In the genomic region with DNA sequence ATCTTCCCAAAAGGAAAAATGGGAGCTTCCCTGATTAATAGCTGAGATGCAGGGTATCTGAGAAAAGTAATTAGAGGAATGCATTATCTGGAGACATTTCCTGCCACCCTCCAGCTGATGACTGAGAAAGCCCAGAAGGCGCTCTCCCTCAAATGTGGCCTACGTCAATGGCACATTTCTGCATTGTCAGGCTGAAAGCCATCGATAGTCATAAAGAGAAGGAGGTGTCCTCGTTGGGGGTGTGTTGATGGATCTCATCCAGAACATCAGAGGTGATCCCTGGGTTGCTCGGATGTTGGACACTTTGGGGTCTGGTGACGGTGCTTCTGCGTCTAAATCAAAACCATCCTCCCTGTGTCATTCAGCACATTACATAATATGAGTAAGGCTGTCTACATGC, we compare ENCODE assay signal across 21 mouse cellular contexts.
DNase-seq lines count a peak whose midpoint lies in the region; ATAC-seq lines count a peak whose summit lies in the region.
"Had no signal": no experiment of that assay in that cellular context is flagged by ENCODE, and none has a peak within 500 bp of the region (broad histone marks: within the 10 kb centered on the region; RNA-seq: fewer than 3 reads in every experiment).

No protein-coding gene starts in this region.

- H3K36me3 ChIP-seq in heart, embryonic 16.5 days (ENCODE audit: control insufficient read depth, insufficient read depth): 0 out of 2 replicates have a peak, but pooled peaks cover 2% of the 10 kb centered on the region
- H3K36me3 ChIP-seq in limb, embryonic 11.5 days (ENCODE audit: control insufficient read depth, insufficient read depth, low read length): no peaks in the 10 kb centered on the region
- H3K36me3 ChIP-seq in forebrain, embryonic 14.5 days (ENCODE audit: control insufficient read depth, insufficient read depth, low read length): no peaks in the 10 kb centered on the region
- H3K36me3 ChIP-seq: forebrain, embryonic 10.5 days; hindbrain, embryonic 15.5 days; liver, embryonic 12.5 days; midbrain, embryonic 13.5 days had no signal

- WGBS in heart, embryonic 16.5 days: 40% methylated on average over 7 of the region's 7 CpGs
- 18% methylated on average over 7 of the region's 7 CpGs for WGBS in limb, embryonic 11.5 days
- 93% methylated on average over 7 of the region's 7 CpGs for WGBS in forebrain, embryonic 14.5 days

- no peak overlapping the region for H3K9ac ChIP-seq in heart, embryonic 16.5 days (ENCODE audit: low read length)
- no peak overlapping the region for H3K9ac ChIP-seq in limb, embryonic 11.5 days (ENCODE audit: low read length)
- no peak overlapping the region for H3K9ac ChIP-seq in forebrain, embryonic 14.5 days (ENCODE audit: low read length)
- H3K9ac ChIP-seq: hindbrain, embryonic 15.5 days; liver, embryonic 12.5 days; midbrain, embryonic 13.5 days had no signal

- H3K4me2 ChIP-seq in heart, embryonic 16.5 days (ENCODE audit: low read depth, low read length): no peak overlapping the region
- no peak overlapping the region for H3K4me2 ChIP-seq in limb, embryonic 11.5 days (ENCODE audit: low read depth, severe bottlenecking)
- H3K4me2 ChIP-seq in forebrain, embryonic 14.5 days (ENCODE audit: low read length): no peak overlapping the region
- H3K4me2 ChIP-seq: hindbrain, embryonic 15.5 days; liver, embryonic 12.5 days; midbrain, embryonic 13.5 days had no signal

- no peaks in the 10 kb centered on the region for H3K27me3 ChIP-seq in heart, embryonic 16.5 days (ENCODE audit: control insufficient read depth, insufficient read depth, low read length)
- 0 out of 2 replicates have a peak, but pooled peaks cover 2% of the 10 kb centered on the region for H3K27me3 ChIP-seq in limb, embryonic 11.5 days (ENCODE audit: control insufficient read depth, insufficient read depth, low read length)
- no peaks in the 10 kb centered on the region for H3K27me3 ChIP-seq in forebrain, embryonic 14.5 days (replicated peaks; ENCODE audit: control insufficient read depth, insufficient read depth, low read length)
- H3K27me3 ChIP-seq: liver, embryonic 12.5 days had no signal

- peak overlapping the region; percentile 53; the same call in 1 of the 2 replicates for H3K27ac ChIP-seq in heart, embryonic 16.5 days (ENCODE audit: low read length)
- H3K27ac ChIP-seq in limb, embryonic 11.5 days (replicated peaks; ENCODE audit: low read depth, low read length): no peak overlapping the region
- H3K27ac ChIP-seq in forebrain, embryonic 14.5 days (ENCODE audit: low read depth, low read length): no peak overlapping the region
- H3K27ac ChIP-seq: forebrain, embryonic 10.5 days; gastrocnemius, adult 2 months; hindbrain, embryonic 15.5 days; kidney, postnatal 0 days; layer of hippocampus, adult 2 months; liver, embryonic 12.5 days; midbrain, embryonic 13.5 days had no signal

- no peak for DNase-seq in heart, postnatal 4 days
- DNase-seq in embryo, embryonic 10 days (ENCODE audit: low spot score): peak; percentile 45
- peak; percentile 37 for DNase-seq in embryo, embryonic 11 days
- peak; percentile 36 for DNase-seq in limb, embryonic 11.5 days (ENCODE audit: low spot score)
- DNase-seq in layer of hippocampus, adult 18-20 months (ENCODE audit: low spot score in 2 of 2): no peak
- DNase-seq in layer of hippocampus, adult 9-11 months: no peak
- DNase-seq in forebrain, embryonic 14.5 days (ENCODE audit: low spot score): no peak
- DNase-seq: cerebellum, adult 18-20 months; cerebellum, postnatal 25 days; gastrocnemius, adult 2 months; heart, postnatal 14 days; thymus, postnatal 14 days had no signal

- H3K4me3 ChIP-seq in heart, embryonic 16.5 days (ENCODE audit: low read length): no peak overlapping the region
- H3K4me3 ChIP-seq in limb, embryonic 11.5 days (ENCODE audit: low read depth, low read length): no peak overlapping the region
- no peak overlapping the region for H3K4me3 ChIP-seq in forebrain, embryonic 14.5 days (ENCODE audit: low read depth, low read length)
- H3K4me3 ChIP-seq: forebrain, embryonic 10.5 days; gastrocnemius, adult 2 months; hindbrain, embryonic 15.5 days; layer of hippocampus, adult 2 months; liver, embryonic 12.5 days; midbrain, embryonic 13.5 days; myocyte had no signal

- no peaks in the 10 kb centered on the region for H3K9me3 ChIP-seq in heart, embryonic 16.5 days (replicated peaks; ENCODE audit: control insufficient read depth, low read length)
- no peaks in the 10 kb centered on the region for H3K9me3 ChIP-seq in limb, embryonic 11.5 days (ENCODE audit: control insufficient read depth, low read length)
- H3K9me3 ChIP-seq in forebrain, embryonic 14.5 days (replicated peaks; ENCODE audit: control insufficient read depth, low read length): no peaks in the 10 kb centered on the region
- H3K9me3 ChIP-seq: forebrain, embryonic 10.5 days; hindbrain, embryonic 15.5 days; liver, embryonic 12.5 days; midbrain, embryonic 13.5 days had no signal

- peaks cover 17% of the 10 kb centered on the region for H3K4me1 ChIP-seq in heart, embryonic 16.5 days (ENCODE audit: control insufficient read depth, insufficient read depth, low read length)
- peaks cover 7% of the 10 kb centered on the region; the same call in 1 of the 2 replicates for H3K4me1 ChIP-seq in limb, embryonic 11.5 days (ENCODE audit: control insufficient read depth, insufficient read depth, low read length)
- no peaks in the 10 kb centered on the region for H3K4me1 ChIP-seq in forebrain, embryonic 14.5 days (ENCODE audit: control insufficient read depth, insufficient read depth, low read length)
- H3K4me1 ChIP-seq: forebrain, embryonic 10.5 days; hindbrain, embryonic 15.5 days; liver, embryonic 12.5 days; midbrain, embryonic 13.5 days had no signal

- ATAC-seq in heart, embryonic 16.5 days (replicated peaks; ENCODE audit: extremely low read depth, insufficient read depth, low FRiP score): no peak
- ATAC-seq in limb, embryonic 11.5 days (ENCODE audit: insufficient number of reproducible peaks, low FRiP score, low TSS enrichment, low read depth): peak; percentile 13; the same call in 1 of the 2 replicates
- ATAC-seq in forebrain, embryonic 14.5 days: no peak
- ATAC-seq: intestine, embryonic 16.5 days; liver, embryonic 12.5 days; midbrain, embryonic 13.5 days had no signal

Comparison
In these comparisons a context has a peak if more than half of its experiments do, and no peak if none do; other contexts are left out.
1. DNase-seq: peak in embryo, embryonic 10 days (single experiment), embryo, embryonic 11 days (single experiment) and limb, embryonic 11.5 days (single experiment); none in heart, postnatal 4 days (single experiment), layer of hippocampus, adult 18-20 months (0 of 2), layer of hippocampus, adult 9-11 months (single experiment) and forebrain, embryonic 14.5 days (single experiment).